Mouse (Mus musculus): ENCODE results near the gene Spin1. TPM values are rescaled to one million over a fixed set of nuclear protein-coding genes. Genes with fewer than 3 reads are reported as not detected.

Spin1 gene
- polyA plus RNA-seq, 1 experiment from 2014 or later: 127 TPM

DNA sequence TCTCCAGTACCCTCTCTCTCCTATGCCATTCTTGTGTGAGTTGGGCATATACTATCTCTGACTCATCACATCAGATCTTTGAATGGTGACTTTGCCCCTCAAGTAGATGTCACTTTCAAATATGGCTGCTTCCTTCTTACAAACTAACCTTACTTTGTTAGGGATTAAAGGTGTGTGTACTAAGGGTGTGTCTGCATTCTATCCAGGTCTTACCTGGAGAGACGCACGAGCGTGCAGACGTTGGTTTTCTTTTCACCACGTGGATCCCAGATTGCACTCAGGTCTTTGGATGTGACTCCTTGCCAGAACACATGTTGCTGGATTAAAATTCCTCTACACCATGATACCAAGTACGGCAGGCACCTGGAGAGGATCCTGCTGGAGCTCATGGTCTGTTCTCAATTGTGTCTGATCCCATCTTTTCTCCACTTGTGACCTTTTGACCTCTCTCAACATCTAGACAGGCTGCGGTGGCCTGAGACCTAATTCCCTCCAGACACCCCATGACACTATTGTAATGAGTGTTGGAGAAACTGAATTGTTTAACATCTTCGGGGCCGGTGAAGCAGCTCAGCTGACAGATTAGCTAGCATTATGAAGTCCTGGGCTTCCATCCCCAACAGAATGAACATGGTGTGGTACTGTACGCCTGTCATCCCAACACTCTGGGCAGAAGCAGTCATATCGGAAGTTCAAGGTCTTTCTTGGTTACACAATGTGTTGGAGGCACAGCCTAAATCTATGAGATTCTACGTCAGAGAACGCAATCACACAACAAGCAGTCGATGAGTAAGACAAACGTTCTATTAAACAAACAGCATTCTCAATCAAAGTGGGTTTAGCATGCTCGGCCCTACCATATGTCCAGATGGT is 6.1 kb upstream of the Spin1 start:
- ATAC-seq (no peak), DNase-seq (ENCODE audit: low read depth, low spot score) (no peak)
- POLR2A ChIA-PET: no interaction called here
- CTCF ChIA-PET: interaction anchor here (1.4 kb wide), 1 partner anchor 10 kb away, joined by 4 read pairs; no protein-coding TSS in a partner anchor
- TF ChIP-seq CTCF (IDR thresholded peaks at IDR 0.05): no peak
- in situ Hi-C loops (cut with MboI; ENCODE audit: low pct_unique_long_range_greater_than_20kb): loop anchor here (5.0 kb wide), 1 partner anchor 132 kb away; no protein-coding TSS in a partner anchor
- no peaks in the 10 kb centered on the region for H3K27me3 ChIP-seq

DNA sequence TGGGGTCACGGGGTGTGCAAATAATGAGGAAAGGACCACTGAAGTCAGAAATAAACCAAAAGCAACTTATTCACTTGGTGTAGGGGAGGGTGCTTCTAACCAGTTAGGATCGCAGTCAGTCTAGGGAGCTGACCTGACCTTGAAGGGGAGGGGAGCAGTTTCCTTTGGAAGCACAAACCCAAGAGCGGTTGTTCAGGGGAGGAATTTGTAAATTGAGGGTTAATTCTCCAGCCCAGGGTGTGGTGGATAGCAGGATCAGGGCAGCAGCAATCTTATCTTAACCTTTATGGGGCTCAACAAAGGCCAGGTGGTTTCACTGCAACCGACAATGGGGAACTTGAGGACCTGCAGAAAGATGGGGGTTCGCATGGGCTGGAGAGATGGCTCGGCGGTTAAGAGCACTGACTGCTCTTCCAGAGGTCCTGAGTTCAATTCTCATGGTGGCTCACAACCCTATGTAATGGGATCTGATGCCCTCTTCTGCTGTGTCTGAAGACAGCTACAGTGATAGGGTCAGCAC is 5.4 kb upstream of the Spin1 start:
- ChIA-PET CTCF (no interaction called here), POLR2A (no interaction called here)
- no peaks in the 10 kb centered on the region for H3K27me3 ChIP-seq
- in situ Hi-C loops (cut with MboI; ENCODE audit: low pct_unique_long_range_greater_than_20kb): loop anchor here (5.0 kb wide), 1 partner anchor 133 kb away; no protein-coding TSS in a partner anchor
- no peak for ATAC-seq
- no peak for DNase-seq (ENCODE audit: low read depth, low spot score)
- TF ChIP-seq CTCF (IDR thresholded peaks at IDR 0.05): no peak

DNA sequence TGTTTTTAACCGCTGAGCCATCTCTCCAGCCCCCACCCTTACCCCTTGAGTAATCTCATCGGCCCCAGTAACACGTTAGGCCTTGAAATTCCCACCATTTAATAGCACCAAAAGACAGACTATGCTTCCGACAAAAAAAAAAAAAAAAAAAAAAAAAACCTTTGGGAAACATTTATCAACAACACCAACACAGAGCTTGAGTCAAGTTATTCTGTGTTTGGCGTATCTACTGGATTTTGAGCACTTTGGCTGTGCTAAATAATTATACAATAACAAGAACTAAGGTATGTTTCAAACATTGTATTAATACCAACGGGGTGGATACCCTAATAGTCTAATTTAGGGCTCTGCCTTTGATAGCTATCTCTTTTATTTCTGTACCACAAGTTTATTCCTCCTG is 4.0 kb upstream of the Spin1 start:
- POLR2A ChIA-PET: interaction anchor here (0.7 to 1.1 kb wide), 2 partner anchors 76 to 126 kb away, joined by 5 to 6 read pairs; no protein-coding TSS in a partner anchor
- TF ChIP-seq CTCF (IDR thresholded peaks at IDR 0.05): no peak
- no peaks in the 10 kb centered on the region for H3K27me3 ChIP-seq
- CTCF ChIA-PET: no interaction called here
- no peak for ATAC-seq
- in situ Hi-C loops (cut with MboI; ENCODE audit: low pct_unique_long_range_greater_than_20kb): loop anchor here (5.0 kb wide), 1 partner anchor 134 kb away; no protein-coding TSS in a partner anchor
- DNase-seq (ENCODE audit: low read depth, low spot score): no peak

DNA sequence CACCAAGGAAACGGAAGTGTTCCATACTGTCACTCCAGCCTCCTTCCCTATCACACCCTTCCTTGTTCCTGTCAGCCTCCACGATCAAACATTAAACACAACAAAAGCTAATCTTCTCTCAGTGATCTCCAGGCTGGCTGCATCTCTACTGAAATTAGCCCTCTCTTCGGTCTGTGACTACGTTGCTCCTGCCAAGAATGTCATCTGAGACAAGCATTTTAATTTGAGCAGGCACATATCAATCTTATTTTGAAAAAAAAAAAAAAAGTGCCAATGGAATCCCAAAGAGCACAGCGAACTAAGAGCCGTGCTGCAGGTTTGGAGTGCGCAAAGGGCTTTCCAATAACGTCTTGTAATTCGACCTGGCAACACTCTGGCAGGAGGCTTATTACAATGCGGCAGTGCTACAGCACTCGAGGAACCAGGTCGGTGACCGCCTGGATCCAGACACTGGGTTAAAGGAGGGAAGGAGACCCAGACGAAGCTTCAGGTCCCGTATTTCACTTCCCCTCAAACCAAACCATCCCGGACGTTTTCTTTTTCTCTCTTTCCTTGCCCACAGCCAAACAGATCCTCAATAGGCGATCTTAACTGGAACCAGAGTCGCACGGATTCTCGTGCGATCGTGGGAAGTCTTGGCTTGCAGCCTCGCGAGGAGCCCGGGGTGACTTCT is 984 bp upstream of the Spin1 start:
- ATAC-seq (no peak), DNase-seq (ENCODE audit: low read depth, low spot score) (no peak)

DNA sequence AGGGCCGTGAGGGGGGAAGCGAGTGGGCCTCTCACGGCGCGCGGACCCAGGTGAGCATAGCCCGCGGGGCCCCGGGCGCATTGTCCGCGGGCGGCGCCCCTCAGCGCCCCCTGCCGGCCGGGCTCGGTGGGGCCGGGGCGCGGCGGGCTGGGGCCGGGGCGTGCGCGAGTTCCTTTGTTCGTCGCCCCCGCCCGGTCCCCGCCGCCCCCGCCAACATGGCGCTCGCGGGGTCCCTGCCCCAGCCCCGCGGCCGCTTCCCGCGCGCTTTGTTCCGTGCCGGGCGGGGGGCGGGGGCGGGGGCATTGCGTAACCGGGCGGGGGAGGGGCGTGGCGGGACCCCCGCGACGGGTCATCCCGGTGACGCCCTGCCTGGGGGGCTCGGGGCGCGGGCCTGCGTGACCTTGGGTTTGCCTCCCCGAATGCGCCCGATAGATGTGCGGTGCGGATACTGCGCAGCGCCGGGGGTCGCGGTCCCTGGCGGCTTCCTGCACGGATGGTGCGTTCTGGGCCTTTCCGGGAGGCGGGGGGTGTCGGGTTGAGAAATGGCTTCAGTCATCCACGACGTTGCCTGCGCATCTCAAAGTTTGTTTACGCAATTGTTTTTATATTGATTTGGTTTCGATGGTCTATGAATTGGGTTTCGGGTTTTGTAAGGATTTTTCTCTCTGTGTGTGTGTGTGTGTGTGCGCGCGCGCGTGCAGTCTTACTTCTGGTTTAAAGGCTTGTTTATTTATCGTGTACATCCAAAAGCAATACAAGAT is 516 bp downstream of the Spin1 start:
- DNase-seq (ENCODE audit: low read depth, low spot score): no peak
- no peak for TF ChIP-seq CTCF (IDR thresholded peaks at IDR 0.05)

More for the DNA sequence above, 984 bp upstream of the Spin1 start:
- POLR2A ChIA-PET: interaction anchor here (0.6 to 1.5 kb wide), 7 partner anchors 26 to 124 kb away, joined by 3 to 9 read pairs (median 6); no protein-coding TSS in a partner anchor
- H3K27me3 ChIP-seq: no peaks in the 10 kb centered on the region
- CTCF ChIA-PET: interaction anchor here (0.7 to 1.7 kb wide), 6 partner anchors 9 to 318 kb away, joined by 3 to 5 read pairs (median 3); no protein-coding TSS in a partner anchor
- TF ChIP-seq CTCF (IDR thresholded peaks at IDR 0.05): no peak
- in situ Hi-C loops (cut with MboI; ENCODE audit: low pct_unique_long_range_greater_than_20kb): loop anchor here (5.0 kb wide), 2 partner anchors 137 to 318 kb away; no protein-coding TSS in a partner anchor

DNA sequence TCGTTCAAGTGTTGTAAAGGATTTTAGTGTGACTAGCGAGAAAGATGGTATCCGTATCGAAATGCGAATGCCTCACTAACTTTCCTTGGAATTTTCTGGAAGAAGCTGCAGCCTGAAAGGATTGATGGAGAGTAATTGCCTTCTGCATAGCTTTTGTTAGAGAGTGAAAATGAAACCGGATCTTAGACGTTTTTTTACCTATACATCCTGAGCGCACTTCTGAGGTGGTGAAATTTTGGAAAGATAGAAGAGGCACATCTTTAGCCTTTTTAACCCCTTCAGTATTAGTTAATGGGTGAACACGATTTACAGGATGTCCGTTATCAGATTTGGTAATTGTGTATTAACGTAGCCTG is 1.1 kb downstream of the Spin1 start:
- no peak for TF ChIP-seq CTCF (IDR thresholded peaks at IDR 0.05)
- DNase-seq (ENCODE audit: low read depth, low spot score) (no peak), ATAC-seq (no peak)
- no peaks in the 10 kb centered on the region for H3K27me3 ChIP-seq
- POLR2A ChIA-PET: interaction anchor here (0.7 kb wide), 1 partner anchor 67 kb away, joined by 3 read pairs; no protein-coding TSS in a partner anchor
- in situ Hi-C loops (cut with MboI; ENCODE audit: low pct_unique_long_range_greater_than_20kb): loop anchor here (5.0 kb wide), 1 partner anchor 316 kb away; no protein-coding TSS in a partner anchor
- CTCF ChIA-PET: interaction anchor here (1.1 to 1.4 kb wide), 3 partner anchors 14 to 317 kb away, joined by 3 to 7 read pairs (median 5); no protein-coding TSS in a partner anchor

More for the DNA sequence above, 516 bp downstream of the Spin1 start:
- in situ Hi-C loops (cut with MboI; ENCODE audit: low pct_unique_long_range_greater_than_20kb): loop anchor here (5.0 kb wide), 1 partner anchor 316 kb away; no protein-coding TSS in a partner anchor
- peak; percentile 72 for ATAC-seq
- no peaks in the 10 kb centered on the region for H3K27me3 ChIP-seq
- ChIA-PET POLR2A (interaction anchor here (0.7 to 1.5 kb wide), 2 partner anchors 68 to 126 kb away, joined by 3 to 7 read pairs; no protein-coding TSS in a partner anchor), CTCF (interaction anchor here (1.1 to 1.4 kb wide), 3 partner anchors 14 to 317 kb away, joined by 3 to 7 read pairs (median 5); no protein-coding TSS in a partner anchor)

DNA sequence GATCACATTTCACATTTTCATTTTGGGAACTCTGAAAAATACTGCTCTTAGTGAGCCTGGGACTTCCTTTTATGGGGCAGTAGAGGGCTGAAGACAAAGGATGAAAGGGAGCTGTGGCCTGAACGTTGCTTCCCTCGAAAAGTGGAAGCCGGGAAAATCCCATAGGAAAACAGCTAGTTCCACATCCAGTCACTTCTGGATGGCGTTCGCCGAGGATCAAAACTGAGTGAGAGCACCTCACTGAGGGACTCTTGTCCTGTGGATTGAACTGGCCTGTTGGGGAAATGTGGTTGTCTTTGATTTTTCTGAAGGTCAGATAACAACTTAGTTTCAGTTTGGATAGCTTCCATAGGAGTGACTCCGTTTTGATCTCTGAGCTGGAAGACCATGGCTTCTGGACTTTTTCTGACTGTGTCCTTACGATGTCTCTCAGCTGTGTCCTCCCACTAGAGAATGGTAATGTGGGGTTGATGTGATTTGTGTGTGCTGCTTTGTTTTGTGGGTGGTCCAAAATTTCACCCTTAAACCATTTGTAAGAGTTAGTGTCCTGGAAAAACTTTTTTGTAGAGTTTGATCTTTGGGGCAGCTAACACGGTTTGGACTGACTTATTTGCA is 2.5 kb downstream of the Spin1 start:
- TF ChIP-seq CTCF (IDR thresholded peaks at IDR 0.05): no peak
- no peak for DNase-seq (ENCODE audit: low read depth, low spot score)
- no peak for ATAC-seq

DNA sequence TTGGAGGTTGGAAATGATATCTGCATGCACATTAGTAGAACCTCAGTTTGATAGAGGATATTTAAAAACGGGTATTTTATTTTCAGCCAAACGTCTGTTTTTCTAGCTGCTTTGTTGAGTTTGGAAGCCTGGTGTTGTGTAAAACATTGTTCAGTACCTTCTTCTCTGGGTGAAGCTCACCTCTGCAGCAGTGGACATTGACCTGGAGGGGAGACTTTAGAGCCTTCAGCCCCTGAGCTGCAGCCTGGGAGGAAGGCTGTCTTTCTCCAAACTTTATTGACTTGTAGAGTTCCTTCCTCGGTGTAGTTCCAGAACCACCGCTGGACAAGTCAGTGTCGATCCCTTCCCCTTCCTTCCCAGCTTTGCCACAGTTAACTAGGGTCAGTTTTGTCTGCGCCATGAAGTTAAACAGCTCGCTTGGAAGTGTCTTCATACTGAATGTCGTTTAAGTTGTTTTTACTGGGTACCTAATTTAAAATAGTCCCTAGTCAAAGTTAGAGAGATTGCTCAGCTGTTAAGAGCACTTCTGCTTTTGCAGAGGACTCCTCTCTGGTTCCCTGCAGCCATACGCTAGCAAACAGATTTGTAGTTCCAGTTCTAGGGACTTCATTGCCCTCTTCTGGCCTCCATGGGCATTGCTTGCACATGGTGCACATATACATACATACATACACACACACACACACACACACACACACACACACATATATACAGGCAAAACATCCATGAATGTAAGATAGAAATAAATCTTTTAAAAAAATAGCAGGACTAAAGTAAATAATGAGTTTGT is 3.4 kb downstream of the Spin1 start:
- POLR2A ChIA-PET: interaction anchor here (1.0 kb wide), 1 partner anchor 86 kb away, joined by 3 read pairs; no protein-coding TSS in a partner anchor
- in situ Hi-C loops (cut with MboI; ENCODE audit: low pct_unique_long_range_greater_than_20kb): loop anchor here (5.0 kb wide), 1 partner anchor 313 kb away; no protein-coding TSS in a partner anchor

More for the DNA sequence above, 2.5 kb downstream of the Spin1 start:
- in situ Hi-C loops (cut with MboI; ENCODE audit: low pct_unique_long_range_greater_than_20kb): loop anchor here (5.0 kb wide), 1 partner anchor 314 kb away; no protein-coding TSS in a partner anchor
- CTCF ChIA-PET: interaction anchor here (1.1 to 1.5 kb wide), 6 partner anchors 10 to 311 kb away, joined by 3 to 5 read pairs (median 3); no protein-coding TSS in a partner anchor
- POLR2A ChIA-PET: interaction anchor here (0.6 to 1.2 kb wide), 4 partner anchors 34 to 139 kb away, joined by 3 to 5 read pairs (median 4); no protein-coding TSS in a partner anchor
- H3K27me3 ChIP-seq: no peaks in the 10 kb centered on the region

More for the DNA sequence above, 3.4 kb downstream of the Spin1 start:
- DNase-seq (ENCODE audit: low read depth, low spot score): no peak
- TF ChIP-seq CTCF (IDR thresholded peaks at IDR 0.05): no peak
- no peak for ATAC-seq
- H3K27me3 ChIP-seq: no peaks in the 10 kb centered on the region
- CTCF ChIA-PET: interaction anchor here (1.2 to 1.5 kb wide), 4 partner anchors 46 to 310 kb away, joined by 3 to 5 read pairs (median 3); no protein-coding TSS in a partner anchor

Data from Patski (cell line).